Mouse (Mus musculus) ovary, postnatal 36 days (tissue): ENCODE results near the gene Nod1.
"Not testable (repeated sequence)": the region's sequence is repeated elsewhere in the genome, so short reads cannot be mapped to it uniquely, and the experiment has no call there.

Source experiments
- DNase-seq: peaks from one replicate; pipeline ENCODE4 v3.0.0; 2022; ENCODE audit warnings: low spot score, mixed read lengths

Gene Nod1

GRCm38 (mm10) chr6:54979426-54979825 is 7.0 kb upstream of the Nod1 start:
- DNase-seq, result no peak

GRCm38 (mm10) chr6:54975616-54976015 is 3.2 kb upstream of the Nod1 start:
- DNase-seq, result no peak

GRCm38 (mm10) chr6:54974501-54974900 is 2.1 kb upstream of the Nod1 start:
- DNase-seq, result no peak

GRCm38 (mm10) chr6:54972929-54973211 is 458 bp upstream of the Nod1 start:
- no peak for DNase-seq

GRCm38 (mm10) chr6:54971731-54972110 is 691 bp downstream of the Nod1 start:
- no peak for DNase-seq

GRCm38 (mm10) chr6:54970506-54970905 is 1.9 kb downstream of the Nod1 start:
- no peak for DNase-seq

- no peak for DNase-seq
Observed at GRCm38 (mm10) chr6:54969801-54970200, 2.6 kb downstream of the Nod1 start.

- no peak for DNase-seq
Observed at GRCm38 (mm10) chr6:54967591-54967990, 4.8 kb downstream of the Nod1 start.

GRCm38 (mm10) chr6:54965234-54965633 is 7.2 kb downstream of the Nod1 start:
- DNase-seq, result no peak

- DNase-seq, result no peak
Observed at GRCm38 (mm10) chr6:54964755-54965154, 7.7 kb downstream of the Nod1 start.

GRCm38 (mm10) chr6:54963599-54963998 is 8.8 kb downstream of the Nod1 start:
- no peak for DNase-seq

- no peak for DNase-seq
Observed at GRCm38 (mm10) chr6:54957655-54958054, 14.8 kb downstream of the Nod1 start.

- DNase-seq, result no peak
Observed at GRCm38 (mm10) chr6:54956425-54956824, 16.0 kb downstream of the Nod1 start.

- DNase-seq, result no peak
Observed at GRCm38 (mm10) chr6:54955949-54956348, 16.5 kb downstream of the Nod1 start.

GRCm38 (mm10) chr6:54954659-54955414 is 17.6 kb downstream of the Nod1 start:
- DNase-seq, result no peak

- DNase-seq, result not testable (repeated sequence)
Observed at GRCm38 (mm10) chr6:54953399-54953798, 19.0 kb downstream of the Nod1 start.

- DNase-seq, result no peak
Observed at GRCm38 (mm10) chr6:54952542-54952941, 19.9 kb downstream of the Nod1 start.

- DNase-seq, result no peak
Observed at GRCm38 (mm10) chr6:54948682-54949081, 23.7 kb downstream of the Nod1 start.

GRCm38 (mm10) chr6:54946241-54946953 is 26.0 kb downstream of the Nod1 start:
- DNase-seq, result no peak

- no peak for DNase-seq
Observed at GRCm38 (mm10) chr6:54944551-54944950, 27.9 kb downstream of the Nod1 start.

- DNase-seq, result no peak
Observed at GRCm38 (mm10) chr6:54943753-54944152, 28.7 kb downstream of the Nod1 start.

GRCm38 (mm10) chr6:54943292-54943691 is 29.1 kb downstream of the Nod1 start:
- DNase-seq, result no peak

GRCm38 (mm10) chr6:54941149-54941548 is 31.3 kb downstream of the Nod1 start:
- no peak for DNase-seq

GRCm38 (mm10) chr6:54940126-54940525 is 32.3 kb downstream of the Nod1 start:
- no peak for DNase-seq
